Mouse (Mus musculus): ENCODE measurements around the gene Ttc6. TPM values are rescaled to one million over a fixed set of nuclear protein-coding genes. Genes with fewer than 3 reads are reported as not detected.

The Ttc6 gene
- polyA plus RNA-seq, 1 experiment from 2014 or later: not detected

DNA sequence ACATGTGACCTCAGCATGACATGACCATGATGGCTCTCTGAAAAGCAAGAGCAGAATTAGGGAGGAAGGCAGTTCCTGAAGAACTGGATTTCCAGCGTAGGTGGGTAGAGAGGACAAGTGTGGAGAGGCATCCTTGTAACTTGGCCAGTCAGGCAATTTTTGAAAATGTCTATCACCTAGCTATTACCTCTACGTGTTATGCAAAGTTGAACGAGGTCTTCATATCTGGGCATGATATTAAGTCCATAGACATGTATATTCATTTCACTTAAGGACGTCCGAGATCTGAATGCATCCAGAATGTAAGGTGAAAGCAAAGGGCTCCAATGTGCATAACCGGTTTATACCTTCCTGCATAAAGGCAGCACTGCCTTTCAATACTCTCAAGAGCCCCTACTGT lies 22.8 kb upstream of the Ttc6 start:
- H3K79me2 ChIP-seq (ENCODE audit: inconsistent target): no peaks in the 10 kb centered on the region
- no peak overlapping the region for H3K27ac ChIP-seq
- WGBS (ENCODE audit: missing documents): 19% methylated on average over 6 of the region's 6 CpGs
- no peaks in the 10 kb centered on the region for H3K36me3 ChIP-seq (ENCODE audit: inconsistent target)
- no peak overlapping the region for H3K4me3 ChIP-seq (ENCODE audit: inconsistent target)

- H3K4me3 ChIP-seq (ENCODE audit: inconsistent target): no peak overlapping the region
- 6% methylated on average over 40 of the region's 46 CpGs for WGBS (ENCODE audit: missing documents)
- H3K27ac ChIP-seq: no peak overlapping the region
Measured at GRCm38 (mm10) chr12:57541931-57542745, 21.8 kb upstream of the Ttc6 start.

DNA sequence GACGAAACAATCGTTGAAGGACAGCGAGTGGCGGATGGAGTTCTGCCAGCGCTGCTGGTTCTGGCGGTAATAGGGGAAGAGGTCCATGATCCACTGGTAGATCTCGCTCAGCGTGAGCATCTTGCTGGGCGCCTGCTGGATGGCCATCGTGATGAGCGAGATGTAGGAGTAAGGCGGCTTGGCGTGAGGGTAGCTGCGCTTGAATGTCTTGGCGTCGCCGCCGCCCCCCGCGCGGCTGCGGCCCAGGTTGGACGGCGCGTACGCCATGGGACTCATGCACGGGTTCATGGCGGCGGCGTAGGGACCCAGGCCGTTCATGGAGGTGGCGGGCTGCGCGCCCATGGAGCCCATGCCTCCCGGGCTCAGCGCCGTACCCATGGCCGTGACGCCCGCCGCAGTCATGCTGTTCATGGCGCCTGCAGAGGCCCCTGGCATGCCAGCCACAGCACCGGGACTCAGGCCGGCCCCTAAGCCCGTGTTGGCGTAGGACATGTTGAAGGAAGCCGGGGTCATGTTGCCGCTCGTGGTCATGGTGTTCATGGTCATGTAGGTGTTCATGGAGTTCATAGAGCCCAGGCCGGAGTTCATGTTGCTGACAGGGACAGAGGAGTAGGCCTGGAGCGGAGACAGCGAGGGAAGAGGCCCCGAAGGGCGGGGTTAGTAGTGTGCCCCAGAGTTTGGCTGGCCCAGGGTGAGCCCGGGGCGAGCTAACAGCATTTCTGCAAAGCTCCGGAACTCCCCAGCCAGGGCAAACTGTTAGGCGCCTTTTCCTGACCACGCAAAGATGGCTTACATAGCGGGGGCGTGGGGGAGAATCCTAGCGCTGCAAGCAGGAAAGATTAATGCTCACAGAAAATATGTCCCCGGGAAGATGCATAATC lies 20.9 kb upstream of the Ttc6 start:
- no peak overlapping the region for H3K27ac ChIP-seq
- H3K79me2 ChIP-seq (ENCODE audit: inconsistent target): no peaks in the 10 kb centered on the region
- H3K36me3 ChIP-seq (ENCODE audit: inconsistent target): no peaks in the 10 kb centered on the region
- WGBS (ENCODE audit: missing documents): 11% methylated on average over 62 of the region's 63 CpGs
- no peak overlapping the region for H3K4me3 ChIP-seq (ENCODE audit: inconsistent target)

More at GRCm38 (mm10) chr12:57541931-57542745, 21.8 kb upstream of the Ttc6 start:
- Histone ChIP-seq H3K36me3 (ENCODE audit: inconsistent target) (no peaks in the 10 kb centered on the region), H3K79me2 (ENCODE audit: inconsistent target) (no peaks in the 10 kb centered on the region)

DNA sequence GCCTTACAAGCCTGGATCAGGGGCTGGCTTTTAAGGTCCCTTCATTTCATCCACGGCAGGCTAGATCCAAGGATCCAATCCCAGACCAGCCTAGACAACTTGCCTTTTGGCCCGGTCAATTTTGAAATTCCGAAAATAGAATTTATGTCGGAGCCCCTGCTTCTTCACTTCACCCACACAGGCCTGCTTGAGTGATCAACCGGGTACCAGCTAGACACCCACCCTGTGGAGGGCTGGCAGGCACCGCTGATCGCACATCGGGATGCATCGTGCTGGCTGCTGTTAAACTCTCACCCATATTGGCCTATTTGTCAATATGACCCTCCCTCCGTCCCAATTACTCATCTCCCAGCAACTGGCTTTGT lies 20.3 kb upstream of the Ttc6 start:
- WGBS (ENCODE audit: missing documents): 10% methylated on average over 10 of the region's 10 CpGs

DNA sequence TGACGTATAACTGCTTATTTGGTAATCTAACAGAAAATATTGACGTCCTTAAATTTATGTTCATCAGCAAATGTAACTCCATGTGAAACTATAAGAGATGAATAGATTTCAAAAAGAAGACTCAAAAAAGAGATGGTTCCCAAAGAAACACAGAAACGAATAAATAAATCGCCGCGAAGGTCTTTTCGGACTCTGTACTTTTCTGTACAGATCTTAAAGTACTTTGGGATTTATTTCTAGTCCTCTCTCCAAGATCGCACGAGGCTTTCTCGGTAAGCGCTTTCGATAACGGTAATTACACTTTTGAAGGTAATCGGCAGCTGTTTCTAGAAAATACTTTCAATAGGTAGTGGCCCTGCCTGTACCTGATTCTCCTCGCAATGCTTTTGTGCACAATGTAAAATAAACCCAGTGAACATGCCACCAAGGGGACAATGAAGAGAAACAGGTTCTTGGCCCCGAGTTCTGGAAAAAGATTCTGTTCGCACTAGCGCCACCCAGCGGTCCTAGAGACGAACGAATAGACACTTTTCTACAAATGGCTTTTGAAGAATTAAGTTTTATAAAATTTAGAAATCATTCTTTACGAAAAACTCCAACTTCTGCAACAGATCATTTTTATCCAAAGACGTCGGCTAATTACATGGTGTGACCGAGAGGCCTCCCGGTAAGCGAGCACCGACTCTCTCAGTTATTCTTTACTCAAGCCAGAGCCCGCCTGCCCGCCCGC lies 19.1 kb upstream of the Ttc6 start:
- Histone ChIP-seq H3K27ac (no peak overlapping the region), H3K36me3 (ENCODE audit: inconsistent target) (no peaks in the 10 kb centered on the region), H3K79me2 (ENCODE audit: inconsistent target) (no peaks in the 10 kb centered on the region), H3K4me3 (ENCODE audit: inconsistent target) (no peak overlapping the region)
- WGBS (ENCODE audit: missing documents): 6% methylated on average over 31 of the region's 31 CpGs

More for the DNA sequence above, 20.3 kb upstream of the Ttc6 start:
- H3K4me3 ChIP-seq (ENCODE audit: inconsistent target): no peak overlapping the region
- H3K27ac ChIP-seq: no peak overlapping the region
- H3K36me3 ChIP-seq (ENCODE audit: inconsistent target): no peaks in the 10 kb centered on the region
- no peaks in the 10 kb centered on the region for H3K79me2 ChIP-seq (ENCODE audit: inconsistent target)

- H3K27ac ChIP-seq: no peak overlapping the region
Measured at GRCm38 (mm10) chr12:57545371-57546241, 18.3 kb upstream of the Ttc6 start.

GRCm38 (mm10) chr12:57546415-57547201 lies 17.3 kb upstream of the Ttc6 start, which contains the start of gene Foxa1:
Foxa1 (minus strand) TSS chr12:57546916.
- WGBS (ENCODE audit: missing documents): 2% methylated on average over 27 of the region's 32 CpGs

More at GRCm38 (mm10) chr12:57545371-57546241, 18.3 kb upstream of the Ttc6 start:
- WGBS (ENCODE audit: missing documents): 2% methylated on average over 86 of the region's 106 CpGs
- H3K36me3 ChIP-seq (ENCODE audit: inconsistent target): no peaks in the 10 kb centered on the region
- H3K4me3 ChIP-seq (ENCODE audit: inconsistent target): no peak overlapping the region
- no peaks in the 10 kb centered on the region for H3K79me2 ChIP-seq (ENCODE audit: inconsistent target)

GRCm38 (mm10) chr12:57547890-57548289 lies 16.0 kb upstream of the Ttc6 start:
- H3K27ac ChIP-seq: no peak overlapping the region
- H3K36me3 ChIP-seq (ENCODE audit: inconsistent target): no peaks in the 10 kb centered on the region
- 6% methylated on average over 9 of the region's 9 CpGs for WGBS (ENCODE audit: missing documents)
- no peak overlapping the region for H3K4me3 ChIP-seq (ENCODE audit: inconsistent target)
- H3K79me2 ChIP-seq (ENCODE audit: inconsistent target): no peaks in the 10 kb centered on the region

More at GRCm38 (mm10) chr12:57546415-57547201, 17.3 kb upstream of the Ttc6 start, which contains the start of gene Foxa1:
- no peaks in the 10 kb centered on the region for H3K36me3 ChIP-seq (ENCODE audit: inconsistent target)
- H3K79me2 ChIP-seq (ENCODE audit: inconsistent target): no peaks in the 10 kb centered on the region
- no peak within 1 kb of the TSS for H3K4me3 ChIP-seq (ENCODE audit: inconsistent target)
- H3K27ac ChIP-seq: no peak within 1 kb of the TSS

GRCm38 (mm10) chr12:57548352-57548980 lies 15.4 kb upstream of the Ttc6 start:
- Histone ChIP-seq H3K4me3 (ENCODE audit: inconsistent target) (no peak overlapping the region), H3K36me3 (ENCODE audit: inconsistent target) (no peaks in the 10 kb centered on the region), H3K27ac (no peak overlapping the region), H3K79me2 (ENCODE audit: inconsistent target) (no peaks in the 10 kb centered on the region)
- WGBS (ENCODE audit: missing documents): 2% methylated on average over 20 of the region's 20 CpGs

- Histone ChIP-seq H3K36me3 (ENCODE audit: inconsistent target) (no peaks in the 10 kb centered on the region), H3K4me3 (ENCODE audit: inconsistent target) (no peak overlapping the region), H3K27ac (no peak overlapping the region), H3K79me2 (ENCODE audit: inconsistent target) (no peaks in the 10 kb centered on the region)
- 14% methylated on average over 25 of the region's 25 CpGs for whole genome bisulfite sequencing (ENCODE audit: missing documents)
Measured at GRCm38 (mm10) chr12:57548981-57549666, 14.8 kb upstream of the Ttc6 start.

DNA sequence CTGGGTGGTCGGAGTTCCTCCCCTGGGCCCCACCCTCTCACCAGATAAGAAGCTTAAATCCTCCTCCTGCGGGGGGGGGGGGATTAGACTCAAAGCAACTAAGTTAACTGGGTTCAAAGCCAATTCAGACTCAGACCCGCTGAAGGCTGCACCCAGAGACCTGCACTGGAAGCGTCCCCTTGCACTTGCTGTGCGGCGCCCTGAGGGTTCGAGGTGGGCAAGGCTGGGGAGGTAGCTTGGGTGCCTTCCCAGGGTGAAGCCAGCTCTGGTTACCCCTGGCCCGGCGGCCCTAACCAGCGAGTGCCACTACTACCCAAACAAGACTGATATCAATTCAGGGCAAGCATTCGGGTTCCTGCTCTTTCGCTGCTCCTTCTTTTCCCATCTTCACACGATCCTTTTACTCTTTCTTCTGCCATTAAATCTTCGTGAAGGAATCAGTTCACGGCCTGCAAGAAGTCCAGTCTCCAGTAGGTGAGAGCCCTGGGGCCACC lies 14.2 kb upstream of the Ttc6 start:
- Histone ChIP-seq H3K27ac (no peak overlapping the region), H3K4me3 (ENCODE audit: inconsistent target) (no peak overlapping the region), H3K36me3 (ENCODE audit: inconsistent target) (no peaks in the 10 kb centered on the region), H3K79me2 (ENCODE audit: inconsistent target) (no peaks in the 10 kb centered on the region)
- WGBS (ENCODE audit: missing documents): 12% methylated on average over 13 of the region's 15 CpGs

- Histone ChIP-seq H3K36me3 (ENCODE audit: inconsistent target) (no peaks in the 10 kb centered on the region), H3K4me3 (ENCODE audit: inconsistent target) (no peak overlapping the region), H3K27ac (no peak overlapping the region), H3K79me2 (ENCODE audit: inconsistent target) (no peaks in the 10 kb centered on the region)
- WGBS (ENCODE audit: missing documents): 6% methylated on average over 31 of the region's 31 CpGs
Measured at GRCm38 (mm10) chr12:57550181-57550808, 13.6 kb upstream of the Ttc6 start.

Data from macrophage (primary cell).